Mouse (Mus musculus) forebrain, postnatal 0 days (tissue): ENCODE measurements around the gene Nfia. TPM values are rescaled to one million over a fixed set of nuclear protein-coding genes. Genes with fewer than 3 reads are reported as not detected.

Experiments used
- ATAC-seq: fragments of 200-750 bp; cut with Nextera tagmentation; 2 replicates; pipeline ENCODE4 v1.8.0; 2017; ENCODE audit warnings: mild to moderate bottlenecking, moderate library complexity
- DNase-seq: peaks from one replicate; pipeline ENCODE4 v3.0.0-alpha.2; 2015
- H3K27ac ChIP-seq: fragments of 300-500 bp; sonication (generic); 2 replicates; pipeline ENCODE4 v1.5.1; 2014; ENCODE audit warnings: low read depth, mild to moderate bottlenecking, antibody characterized with exemption, low read length, moderate library complexity, mixed read lengths
- H3K27me3 ChIP-seq: fragments of 300-500 bp; sonication (generic); 2 replicates; pipeline ENCODE4 v1.6.1; 2014; ENCODE audit warnings: mild to moderate bottlenecking, low read length, mixed read lengths; ENCODE audit not compliant: insufficient read depth
- H3K36me3 ChIP-seq: fragments of 300-500 bp; sonication (generic); 2 replicates; pipeline ENCODE4 v1.6.1; 2014; ENCODE audit warnings: mild to moderate bottlenecking, moderate library complexity; ENCODE audit not compliant: insufficient read depth
- H3K4me1 ChIP-seq: fragments of 300-500 bp; sonication (generic); 2 replicates; pipeline ENCODE4 v1.6.1; 2014; ENCODE audit warnings: antibody characterized with exemption; ENCODE audit not compliant: insufficient read depth
- H3K4me2 ChIP-seq: fragments of 300-500 bp; sonication (generic); 2 replicates; pipeline ENCODE4 v1.6.1; 2014; ENCODE audit warnings: low read depth, mild to moderate bottlenecking, moderate library complexity
- H3K4me3 ChIP-seq: fragments of 300-500 bp; sonication (generic); 2 replicates; pipeline ENCODE4 v1.5.1; 2014; ENCODE audit warnings: low read depth, low read length, mixed read lengths
- H3K9ac ChIP-seq: fragments of 300-500 bp; sonication (generic); 2 replicates; pipeline ENCODE4 v1.6.1; 2014; ENCODE audit warnings: mild to moderate bottlenecking
- H3K9me3 ChIP-seq: fragments of 300-500 bp; sonication (generic); 2 replicates; pipeline ENCODE4 v1.6.1; 2016; ENCODE audit warnings: low read length
- CTCF ChIP-seq: sonication (generic); IDR thresholded peaks from 2 replicates; pipeline ENCODE4 v1.5.1; 2016; ENCODE audit warnings: antibody characterized with exemption, control low read depth, low read depth
- WGBS: fragments of 180-500 bp; shearing (Covaris S2); extraction: QIAGEN DNeasy Blood & Tissue Kit; methylation state at CpG from one replicate; pipeline ENCODE4 v1.1.7; 2014; 5-methylcytosine and 5-hydroxymethylcytosine counted together
- polyA plus RNA-seq: library from polyadenylated mRNA; unstranded; fragments of >200 nt; fragmentation: Nextera tagmentation; extraction: Ambion mirVana; gene quantifications from 2 replicates; pipeline ENCODE4 v1.2.1, GENCODE M21; 2015
- total RNA-seq: library from RNA; depleted of rRNA; stranded (reverse); fragments of >200 nt; gene quantifications from 2 replicates; pipeline ENCODE4 v1.2.3, GENCODE M21; 2014

Nfia gene
- total and polyA plus RNA-seq, 2 experiments from 2014 or later = 44.1 to 57.5 TPM

- Histone ChIP-seq H3K4me2 (peak overlapping the region; percentile 33), H3K27me3 (no peaks in the 10 kb centered on the region), H3K36me3 (no peaks in the 10 kb centered on the region), H3K9ac (no peak overlapping the region), H3K4me3 (no peak overlapping the region), H3K9me3 (no peaks in the 10 kb centered on the region), H3K4me1 (peaks cover under 1% of the 10 kb centered on the region; the same call in 1 of the 2 replicates), H3K27ac (peak overlapping the region; percentile 0; the same call in 1 of the 2 replicates)
- TF ChIP-seq CTCF = no peak
- ATAC-seq (no peak), DNase-seq (peak; percentile 23)
- 64% methylated on average over 6 of the region's 6 CpGs for WGBS
Measured at GRCm38 (mm10) chr4:97782497-97782896, 10.0 kb downstream of the Nfia start.

GRCm38 (mm10) chr4:97783073-97783879 lies 10.7 kb downstream of the Nfia start:
- Histone ChIP-seq H3K9ac (no peak overlapping the region), H3K9me3 (no peaks in the 10 kb centered on the region), H3K4me3 (no peak overlapping the region), H3K4me2 (peak overlapping the region; percentile 33), H3K4me1 (peaks cover 3% of the 10 kb centered on the region; the same call in 1 of the 2 replicates), H3K27me3 (no peaks in the 10 kb centered on the region), H3K27ac (no peak overlapping the region), H3K36me3 (no peaks in the 10 kb centered on the region)
- TF ChIP-seq CTCF = no peak
- whole genome bisulfite sequencing = 87% methylated on average over 26 of the region's 26 CpGs
- DNase-seq (peak; percentile 12), ATAC-seq (no peak)

GRCm38 (mm10) chr4:97784236-97784635 lies 11.7 kb downstream of the Nfia start:
- peak; percentile 48 for DNase-seq
- Histone ChIP-seq H3K9me3 (no peaks in the 10 kb centered on the region), H3K4me2 (peak overlapping the region; percentile 35; the same call in 1 of the 2 replicates), H3K27me3 (no peaks in the 10 kb centered on the region), H3K27ac (peak overlapping the region; percentile 57; the same call in 1 of the 2 replicates), H3K4me1 (peaks cover 3% of the 10 kb centered on the region; the same call in 1 of the 2 replicates), H3K36me3 (no peaks in the 10 kb centered on the region), H3K9ac (no peak overlapping the region), H3K4me3 (no peak overlapping the region)
- TF ChIP-seq CTCF = no peak
- ATAC-seq = no peak
- WGBS = 67% methylated on average over 11 of the region's 11 CpGs

- Histone ChIP-seq H3K9me3 (no peaks in the 10 kb centered on the region), H3K27ac (0 out of 2 replicates have a peak overlapping the region, but pooled peaks have one; percentile 35), H3K4me3 (no peak overlapping the region), H3K36me3 (no peaks in the 10 kb centered on the region), H3K4me1 (peaks cover 9% of the 10 kb centered on the region; the same call in 1 of the 2 replicates), H3K9ac (peak overlapping the region; percentile 2; the same call in 1 of the 2 replicates), H3K27me3 (no peaks in the 10 kb centered on the region), H3K4me2 (peak overlapping the region; percentile 35)
- ATAC-seq (0 out of 2 replicates have a peak, but pooled peaks have one; percentile 14), DNase-seq (peak; percentile 58)
- WGBS = 52% methylated on average over 8 of the region's 8 CpGs
- no peak for TF ChIP-seq CTCF
Measured at GRCm38 (mm10) chr4:97785547-97786271, 13.2 kb downstream of the Nfia start.

GRCm38 (mm10) chr4:97786571-97786970 lies 14.0 kb downstream of the Nfia start:
- Histone ChIP-seq H3K9ac (no peak overlapping the region), H3K4me3 (no peak overlapping the region), H3K9me3 (no peaks in the 10 kb centered on the region), H3K36me3 (no peaks in the 10 kb centered on the region), H3K27ac (no peak overlapping the region), H3K4me1 (peaks cover 9% of the 10 kb centered on the region; the same call in 1 of the 2 replicates), H3K4me2 (peak overlapping the region; percentile 22; the same call in 1 of the 2 replicates), H3K27me3 (no peaks in the 10 kb centered on the region)
- WGBS = 64% methylated on average over 8 of the region's 8 CpGs
- no peak for ATAC-seq
- no peak for DNase-seq
- TF ChIP-seq CTCF = no peak

- ATAC-seq = peak; percentile 70
- peak overlapping the region; percentile 43; the same call in 1 of the 2 replicates for H3K27ac ChIP-seq
- no peak for TF ChIP-seq CTCF
Measured at GRCm38 (mm10) chr4:97787515-97787914, 15.0 kb downstream of the Nfia start.

More at GRCm38 (mm10) chr4:97787515-97787914, 15.0 kb downstream of the Nfia start:
- H3K4me2 ChIP-seq = peak overlapping the region; percentile 22
- no peak overlapping the region for H3K4me3 ChIP-seq
- H3K27me3 ChIP-seq = no peaks in the 10 kb centered on the region
- no peaks in the 10 kb centered on the region for H3K9me3 ChIP-seq
- no peaks in the 10 kb centered on the region for H3K36me3 ChIP-seq
- H3K4me1 ChIP-seq = peaks cover 9% of the 10 kb centered on the region; the same call in 1 of the 2 replicates
- WGBS = 41% methylated on average over 3 of the region's 3 CpGs
- no peak overlapping the region for H3K9ac ChIP-seq
- peak; percentile 52 for DNase-seq
